9 mouse cellular contexts compared by ENCODE assay signal in the genomic region with DNA sequence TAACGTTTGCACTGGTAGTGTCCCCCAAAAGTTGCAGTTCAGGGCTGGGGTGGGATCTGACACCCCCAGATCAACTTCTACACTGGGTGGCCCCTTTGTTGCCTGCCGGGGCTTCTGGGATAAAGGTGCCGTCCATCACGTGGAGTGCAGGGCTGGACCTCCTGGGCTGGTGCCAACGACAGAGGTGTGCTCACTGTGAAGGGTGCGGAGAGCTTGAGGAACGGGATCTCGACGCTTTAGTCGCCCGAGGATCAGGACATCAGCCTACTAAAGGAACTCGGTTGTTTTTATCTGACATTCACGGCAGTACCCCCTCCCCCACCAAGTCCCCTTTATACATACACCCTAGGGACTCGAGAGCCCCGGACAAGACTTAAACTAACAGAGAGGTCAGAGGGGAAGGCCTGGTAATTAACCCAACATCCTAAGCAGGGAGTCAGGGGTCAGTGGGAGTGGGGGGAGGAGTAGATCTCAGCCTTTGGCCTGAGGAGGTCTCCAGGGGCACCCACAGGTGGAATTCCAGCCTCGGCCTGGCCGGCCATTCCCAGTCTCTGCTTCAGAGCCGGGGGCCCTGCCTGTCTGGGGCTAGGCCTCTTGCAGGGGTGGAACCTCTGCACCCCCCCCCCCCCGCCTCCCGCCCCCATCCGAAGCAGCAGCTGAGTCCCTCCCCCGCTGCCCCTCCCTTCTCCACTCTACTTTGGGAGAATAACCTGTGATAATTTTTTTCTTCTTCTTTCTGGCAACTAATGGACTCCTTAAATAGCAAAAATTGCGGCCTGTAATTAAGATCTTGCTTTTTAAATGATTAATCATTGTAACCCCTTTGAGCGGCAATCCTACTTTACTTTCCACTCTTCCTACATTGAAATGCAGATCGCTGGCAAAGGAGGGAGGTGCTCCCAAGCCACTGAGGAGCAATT. TPM values are rescaled to one million over a fixed set of nuclear protein-coding genes. Genes with fewer than 3 reads are reported as not detected.
A peak's percentile ranks its signal among the peaks of the same experiment; 100 is the strongest.
DNase-seq lines count a peak whose midpoint lies in the region; ATAC-seq and TF ChIP-seq lines count a peak whose summit lies in the region.
"Had no signal": no experiment of that assay in that cellular context is flagged by ENCODE, and none has a peak within 500 bp of the region (broad histone marks: within the 10 kb centered on the region; RNA-seq: fewer than 3 reads in every experiment).

No protein-coding gene starts in this region.

- H3K4me3 ChIP-seq in kidney, postnatal 0 days (replicated peaks; ENCODE audit: low read depth, low read length) = peak overlapping the region; percentile 18; the same call in 1 of the 2 replicates
- H3K4me3 ChIP-seq in embryonic facial prominence, embryonic 12.5 days = peak overlapping the region; percentile 22
- peak overlapping the region; percentile 26; the same call in 1 of the 2 replicates for H3K4me3 ChIP-seq in intestine, embryonic 16.5 days (ENCODE audit: low read length)
- peak overlapping the region; percentile 23 for H3K4me3 ChIP-seq in neural tube, embryonic 13.5 days
- H3K4me3 ChIP-seq: erythroblast, embryonic 14.5 days had no signal

- peak overlapping the region; percentile 56; the same call in 1 of the 2 replicates for H3K27ac ChIP-seq in kidney, postnatal 0 days
- H3K27ac ChIP-seq in embryonic facial prominence, embryonic 12.5 days = peak overlapping the region; percentile 66; the same call in 1 of the 2 replicates
- peak overlapping the region; percentile 52; the same call in 1 of the 2 replicates for H3K27ac ChIP-seq in intestine, embryonic 16.5 days (ENCODE audit: low read length)
- H3K27ac ChIP-seq in neural tube, embryonic 13.5 days (replicated peaks) = peak overlapping the region; percentile 96

- peak overlapping the region; percentile 57 for H3K4me2 ChIP-seq in kidney, postnatal 0 days (ENCODE audit: low read length)
- peak overlapping the region; percentile 51 for H3K4me2 ChIP-seq in embryonic facial prominence, embryonic 12.5 days (replicated peaks)
- H3K4me2 ChIP-seq in intestine, embryonic 16.5 days (ENCODE audit: low read depth, low read length) = peak overlapping the region; percentile 54
- H3K4me2 ChIP-seq in neural tube, embryonic 13.5 days = peak overlapping the region; percentile 54

- peaks cover 5% of the 10 kb centered on the region; the same call in 1 of the 2 replicates for H3K27me3 ChIP-seq in kidney, postnatal 0 days (ENCODE audit: insufficient read depth, low read length)
- H3K27me3 ChIP-seq in embryonic facial prominence, embryonic 12.5 days = peaks cover 89% of the 10 kb centered on the region
- H3K27me3 ChIP-seq in intestine, embryonic 16.5 days (replicated peaks; ENCODE audit: control insufficient read depth, insufficient read depth, low read length) = peaks cover 16% of the 10 kb centered on the region
- peaks cover 7% of the 10 kb centered on the region; the same call in 1 of the 2 replicates for H3K27me3 ChIP-seq in neural tube, embryonic 13.5 days

- DNase-seq in kidney, postnatal 0 days (ENCODE audit: low spot score) = peak; percentile 44
- no peak for DNase-seq in kidney, adult 8-10 months
- no peak for DNase-seq in urinary bladder, adult 18-20 months (ENCODE audit: low spot score in 2 of 2)
- DNase-seq in right cerebral cortex, adult 2 months (ENCODE audit: low spot score in 2 of 2) = no peak
- no peak for DNase-seq in Muller cell, postnatal 12 days (ENCODE audit: inconsistent ontology term)

- no peaks in the 10 kb centered on the region for H3K36me3 ChIP-seq in kidney, postnatal 0 days (ENCODE audit: insufficient read depth, low read length)
- no peaks in the 10 kb centered on the region for H3K36me3 ChIP-seq in embryonic facial prominence, embryonic 12.5 days
- no peaks in the 10 kb centered on the region for H3K36me3 ChIP-seq in intestine, embryonic 16.5 days (ENCODE audit: control insufficient read depth, insufficient read depth, low read length)
- no peaks in the 10 kb centered on the region for H3K36me3 ChIP-seq in neural tube, embryonic 13.5 days

- peaks cover 13% of the 10 kb centered on the region; the same call in 1 of the 2 replicates for H3K4me1 ChIP-seq in kidney, postnatal 0 days (replicated peaks; ENCODE audit: insufficient read depth, low read length)
- peaks cover 19% of the 10 kb centered on the region for H3K4me1 ChIP-seq in embryonic facial prominence, embryonic 12.5 days
- H3K4me1 ChIP-seq in intestine, embryonic 16.5 days (ENCODE audit: control insufficient read depth, insufficient read depth, low read length) = peaks cover 12% of the 10 kb centered on the region
- peaks cover 43% of the 10 kb centered on the region for H3K4me1 ChIP-seq in neural tube, embryonic 13.5 days (replicated peaks)

- ATAC-seq in kidney, postnatal 0 days (replicated peaks; ENCODE audit: low FRiP score, low read depth) = 0 out of 2 replicates have a peak, but pooled peaks have one; percentile 36
- peak; percentile 37; the same call in 1 of the 2 replicates for ATAC-seq in embryonic facial prominence, embryonic 12.5 days (ENCODE audit: insufficient number of reproducible peaks, insufficient read depth, low FRiP score, low TSS enrichment)
- ATAC-seq in intestine, embryonic 16.5 days = no peak
- peak; percentile 46 for ATAC-seq in neural tube, embryonic 13.5 days (ENCODE audit: low read depth)

- WGBS in kidney, postnatal 0 days = 8% methylated on average over 22 of the region's 25 CpGs
- 2% methylated on average over 24 of the region's 25 CpGs for WGBS in embryonic facial prominence, embryonic 12.5 days
- WGBS in intestine, embryonic 16.5 days = 11% methylated on average over 25 of the region's 25 CpGs
- 1% methylated on average over 25 of the region's 25 CpGs for WGBS in neural tube, embryonic 13.5 days

- no peak for TF ChIP-seq CTCF in kidney, postnatal 0 days (IDR thresholded peaks at IDR 0.05; ENCODE audit: low read depth)

- H3K9me3 ChIP-seq in kidney, postnatal 0 days (replicated peaks; ENCODE audit: low read length) = no peaks in the 10 kb centered on the region
- no peaks in the 10 kb centered on the region for H3K9me3 ChIP-seq in embryonic facial prominence, embryonic 12.5 days
- H3K9me3 ChIP-seq in intestine, embryonic 16.5 days (ENCODE audit: control insufficient read depth, low read length) = no peaks in the 10 kb centered on the region
- H3K9me3 ChIP-seq in neural tube, embryonic 13.5 days = no peaks in the 10 kb centered on the region

- 0 out of 2 replicates have a peak overlapping the region, but pooled peaks have one; percentile 28 for H3K9ac ChIP-seq in kidney, postnatal 0 days (ENCODE audit: low read depth, low read length)
- no peak overlapping the region for H3K9ac ChIP-seq in embryonic facial prominence, embryonic 12.5 days
- peak overlapping the region; percentile 50 for H3K9ac ChIP-seq in intestine, embryonic 16.5 days (ENCODE audit: low read depth, low read length)
- H3K9ac ChIP-seq in neural tube, embryonic 13.5 days = peak overlapping the region; percentile 67

RNA-seq across cellular contexts. Expression of gene Rhcg, which starts 39.3 kb away (rescaled TPM):
- polyA plus RNA-seq in kidney, postnatal 0 days (2015; fragmentation: Nextera tagmentation; extraction: Ambion mirVana) = 117 and 135 TPM in 2 replicates
- polyA plus RNA-seq in embryonic facial prominence, embryonic 12.5 days (2016; fragmentation: Nextera tagmentation; extraction: Ambion mirVana) = 0.10 and 0.29 TPM in 2 replicates
- 0.20 and 0.23 TPM in 2 replicates for polyA plus RNA-seq in intestine, embryonic 16.5 days (2015; fragmentation: Nextera tagmentation; extraction: Ambion mirVana)
- 3.4 and 6.8 TPM in 2 replicates for polyA plus RNA-seq in neural tube, embryonic 13.5 days (2015; fragmentation: Nextera tagmentation; extraction: Ambion mirVana)

Comparison
In these comparisons a context has a peak if more than half of its experiments do, and no peak if none do; other contexts are left out.
1. RNA of gene Rhcg, which starts 39.3 kb away (polyA plus RNA-seq): 117 to 135 TPM in kidney, postnatal 0 days; 3.4 to 6.8 TPM in neural tube, embryonic 13.5 days, 0.10 to 0.29 TPM in embryonic facial prominence, embryonic 12.5 days and 0.20 to 0.23 TPM in intestine, embryonic 16.5 days; every median in the first group is over 10 times any median in the second.
2. Peak in every context shown above with its lines, with median percentiles within 50 percentile points of each other: H3K27ac ChIP-seq, H3K4me2 ChIP-seq and H3K4me3 ChIP-seq.